Comparison of ENCODE assay signal across 8 mouse cellular contexts in the genomic region with DNA sequence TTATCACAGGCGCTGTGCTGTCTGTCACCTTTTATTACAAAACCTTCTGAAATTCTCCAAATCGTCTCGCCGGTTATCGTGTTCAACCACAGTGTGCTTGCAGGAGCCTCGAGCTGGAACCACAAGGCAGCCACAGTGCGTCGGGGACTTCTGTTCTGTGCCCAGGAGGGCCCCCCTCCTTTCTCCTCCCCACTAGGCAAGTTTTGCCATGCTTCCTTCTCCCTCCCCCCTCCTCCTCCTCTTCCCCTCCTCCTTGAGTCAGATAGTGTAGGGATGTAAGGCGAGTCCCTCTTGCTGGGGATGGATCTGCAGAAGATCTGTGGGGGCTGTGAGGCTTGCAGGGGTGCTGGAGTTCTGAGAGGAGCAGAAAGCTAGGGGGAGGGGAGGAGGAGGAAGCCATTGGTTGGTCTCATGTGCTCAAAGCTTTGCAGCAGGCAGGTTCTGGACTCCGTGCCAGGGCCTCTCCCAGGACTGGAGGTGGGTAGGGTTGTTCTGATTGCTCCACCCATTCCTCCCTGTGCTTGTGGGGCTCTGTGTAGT.
A peak's percentile ranks its signal among the peaks of the same experiment; 100 is the strongest.
DNase-seq lines count a peak whose midpoint lies in the region; ATAC-seq and TF ChIP-seq lines count a peak whose summit lies in the region.

No protein-coding gene starts in this region.

- in situ Hi-C loops in CH12.LX (cut with MboI; ENCODE audit: low pct_ligation_motif_present, low pct_unique_long_range_greater_than_20kb, low sequenced_read_pairs), result loop anchor here (25.0 kb wide), 1 partner anchor 230 kb away; no protein-coding TSS in a partner anchor

- peaks cover 19% of the 10 kb centered on the region; the same call in 1 of the 2 replicates for H3K4me1 ChIP-seq in kidney, embryonic 14.5 days (ENCODE audit: control insufficient read depth, insufficient read depth, low read length)
- peaks cover 29 to 57% of the 10 kb centered on the region in 2 experiments for H3K4me1 ChIP-seq in CH12.LX (ENCODE audit: control insufficient read depth in 1 of 2, insufficient read depth in 2 of 2)
- H3K4me1 ChIP-seq in forebrain, embryonic 13.5 days, result peaks cover 27% of the 10 kb centered on the region
- peaks cover 10% of the 10 kb centered on the region for H3K4me1 ChIP-seq in intestine, embryonic 15.5 days (replicated peaks)

- no peak overlapping the region for H3K4me2 ChIP-seq in kidney, embryonic 14.5 days (replicated peaks; ENCODE audit: low read depth, low read length)
- H3K4me2 ChIP-seq in CH12.LX (ENCODE audit: insufficient read depth, low read depth, poor library complexity, severe bottlenecking), result peak overlapping the region; percentile 9; the same call in 1 of the 2 replicates
- H3K4me2 ChIP-seq in forebrain, embryonic 13.5 days, result peak overlapping the region; percentile 22
- no peak overlapping the region; the same call in 1 of the 2 replicates for H3K4me2 ChIP-seq in intestine, embryonic 15.5 days (replicated peaks)

- TF ChIP-seq EP300 in CH12.LX (IDR thresholded peaks at IDR 0.05; ENCODE audit: low read length), result no peak

- ATAC-seq in kidney, embryonic 14.5 days (ENCODE audit: low FRiP score, low TSS enrichment), result 0 out of 2 replicates have a peak, but pooled peaks have one; percentile 32
- ATAC-seq in forebrain, embryonic 13.5 days, result peak; percentile 41; the same call in 1 of the 2 replicates
- peak; percentile 83 for ATAC-seq in megakaryocyte progenitor cell, adult 5-6 weeks (replicated peaks; ENCODE audit: poor library complexity)
- ATAC-seq in intestine, embryonic 15.5 days, result no peak; the same call in 1 of the 2 replicates

- peaks cover 7% of the 10 kb centered on the region; the same call in 1 of the 2 replicates for H3K9me3 ChIP-seq in kidney, embryonic 14.5 days (ENCODE audit: control insufficient read depth, low read length)
- peaks cover 19% of the 10 kb centered on the region for H3K9me3 ChIP-seq in CH12.LX (replicated peaks; ENCODE audit: low read length)
- H3K9me3 ChIP-seq in forebrain, embryonic 13.5 days (replicated peaks), result peaks cover 6% of the 10 kb centered on the region; the same call in 1 of the 2 replicates
- no peaks in the 10 kb centered on the region for H3K9me3 ChIP-seq in intestine, embryonic 15.5 days

- no peaks in the 10 kb centered on the region for H3K36me3 ChIP-seq in kidney, embryonic 14.5 days (ENCODE audit: control insufficient read depth, insufficient read depth, low read length)
- no peaks in the 10 kb centered on the region for H3K36me3 ChIP-seq in CH12.LX (replicated peaks in 1 of 2; ENCODE audit: control insufficient read depth in 1 of 2, insufficient read depth in 1 of 2, low read length in 1 of 2)
- H3K36me3 ChIP-seq in forebrain, embryonic 13.5 days (ENCODE audit: poor library complexity, severe bottlenecking), result no peaks in the 10 kb centered on the region
- H3K36me3 ChIP-seq in intestine, embryonic 15.5 days, result no peaks in the 10 kb centered on the region

- H3K9ac ChIP-seq in kidney, embryonic 14.5 days (ENCODE audit: low read depth, low read length), result no peak overlapping the region
- H3K9ac ChIP-seq in CH12.LX (ENCODE audit: insufficient read depth, low read depth), result no peak overlapping the region
- H3K9ac ChIP-seq in forebrain, embryonic 13.5 days, result no peak overlapping the region; the same call in 1 of the 2 replicates
- no peak overlapping the region for H3K9ac ChIP-seq in intestine, embryonic 15.5 days

- no peak for TF ChIP-seq POLR2A in CH12.LX (IDR thresholded peaks at IDR 0.05; ENCODE audit: low read depth, low read length)

- no peaks in the 10 kb centered on the region for H3K79me2 ChIP-seq in CH12.LX (replicated peaks; ENCODE audit: control insufficient read depth, extremely low read depth, insufficient read depth, poor library complexity, severe bottlenecking)

- H3K27ac ChIP-seq in kidney, embryonic 14.5 days (ENCODE audit: low read depth, low read length), result no peak overlapping the region
- no peak overlapping the region for H3K27ac ChIP-seq in CH12.LX (ENCODE audit: insufficient read depth, low read depth)
- H3K27ac ChIP-seq in forebrain, embryonic 13.5 days, result no peak overlapping the region
- no peak overlapping the region for H3K27ac ChIP-seq in intestine, embryonic 15.5 days

- DNase-seq in kidney, adult 11 months, result no peak
- peak; percentile 32 for DNase-seq in CH12.LX (ENCODE audit: extremely low read depth)
- DNase-seq in neural tube, embryonic 10.5 days (ENCODE audit: extremely low spot score, low spot score), result no peak
- no peak for DNase-seq in adrenal gland, adult 8-10 months

- TF ChIP-seq RAD21 in CH12.LX (IDR thresholded peaks at IDR 0.05; ENCODE audit: low read depth, low read length), result no peak

- no peak overlapping the region for H3K4me3 ChIP-seq in kidney, embryonic 14.5 days (ENCODE audit: low read length)
- peak overlapping the region in 1 of 3 experiments; percentile 41 for H3K4me3 ChIP-seq in CH12.LX (replicated peaks in 1 of 3; ENCODE audit: low read depth in 2 of 3, low read length in 2 of 3, poor library complexity in 1 of 3)
- H3K4me3 ChIP-seq in forebrain, embryonic 13.5 days, result no peak overlapping the region
- no peak overlapping the region for H3K4me3 ChIP-seq in intestine, embryonic 15.5 days (replicated peaks)

- whole genome bisulfite sequencing in kidney, embryonic 14.5 days, result 58% methylated on average over 10 of the region's 10 CpGs
- WGBS in forebrain, embryonic 13.5 days, result 27% methylated on average over 10 of the region's 10 CpGs
- 51% methylated on average over 10 of the region's 10 CpGs for WGBS in intestine, embryonic 15.5 days

- dilution Hi-C loops in CH12.LX (cut with MboI; ENCODE audit: extremely low pct_ligation_motif_present, extremely low pct_unique_long_range_greater_than_20kb, low sequenced_read_pairs), result no loop called here

- TF ChIP-seq CTCF in CH12.LX (conservative IDR thresholded peaks at IDR 0.05 in 1 of 2, IDR thresholded peaks at IDR 0.05 in 1 of 2; ENCODE audit: low read depth in 2 of 2, low read length in 2 of 2), result no peak

- peaks cover 9% of the 10 kb centered on the region for H3K27me3 ChIP-seq in kidney, embryonic 14.5 days (ENCODE audit: control insufficient read depth, insufficient read depth, low read length)
- peaks cover 7% of the 10 kb centered on the region for H3K27me3 ChIP-seq in CH12.LX (replicated peaks)
- H3K27me3 ChIP-seq in forebrain, embryonic 13.5 days, result peaks cover 18% of the 10 kb centered on the region; the same call in 1 of the 2 replicates
- H3K27me3 ChIP-seq in intestine, embryonic 15.5 days (replicated peaks), result no peaks in the 10 kb centered on the region

TF ChIP-seq in CH12.LX, 34 proteins besides CTCF, POLR2A, EP300 and RAD21:
- TF ChIP-seq TBP (conservative IDR thresholded peaks at IDR 0.05; ENCODE audit: low read depth, low read length) (no peak), MAX (IDR thresholded peaks at IDR 0.05; ENCODE audit: low read length) (0 out of 2 replicates have a peak, but pooled peaks have one; percentile 13)

Comparison
In these comparisons a context has a peak if more than half of its experiments do, and no peak if none do; other contexts are left out.
1. H3K4me2 ChIP-seq: peak in CH12.LX (single experiment) and forebrain, embryonic 13.5 days (single experiment); none in kidney, embryonic 14.5 days (single experiment) and intestine, embryonic 15.5 days (single experiment).